Mouse (Mus musculus) brain, adult 10 weeks (tissue): ENCODE results near the gene Gm21731. TPM values are rescaled to one million over a fixed set of nuclear protein-coding genes. Genes with fewer than 3 reads are reported as not detected.

ENCODE experiments used
- polyA plus RNA-seq: library from polyadenylated mRNA; stranded (reverse); fragments of 350-450 nt; fragmentation: Illumina TruSeq; extraction: RNeasy Lipid Tissue Mini Kit (QIAGEN cat#74804); gene quantifications from one replicate; pipeline ENCODE4 v1.2.3, GENCODE M21; 2015; ENCODE audit warnings: low read depth, low replicate concordance

Gm21731 gene
- polyA plus RNA-seq, result not detected

DNA sequence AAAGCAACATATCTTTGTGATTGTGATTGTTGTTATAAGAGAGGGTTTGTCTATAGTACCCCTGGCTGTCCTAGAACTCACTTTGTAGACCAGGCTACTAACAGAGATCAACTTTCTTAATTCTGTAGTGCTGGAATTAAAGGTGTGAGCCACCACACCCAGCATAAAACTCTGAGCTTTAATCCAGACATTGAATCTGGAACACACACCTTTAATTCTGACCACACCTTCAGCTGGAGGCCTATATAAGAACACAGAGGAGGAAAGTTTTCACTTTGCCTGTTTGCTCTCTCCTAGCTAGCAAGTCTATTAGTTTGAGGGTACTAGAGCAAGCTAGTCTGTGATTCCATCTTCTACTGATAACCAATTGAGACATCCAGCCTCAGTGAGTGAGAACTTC is at the start of gene Gm21731:
Gm21731 (plus strand) TSS at position 301 of the 400 bp plus-strand sequence.

GRCm38 (mm10) chr13:120215847-120216246 is 23.1 kb upstream of the Gm21731 start, which contains the start of gene Gm21762:
TSS of gene Gm21762 (minus strand) at chr13:120215947.

DNA sequence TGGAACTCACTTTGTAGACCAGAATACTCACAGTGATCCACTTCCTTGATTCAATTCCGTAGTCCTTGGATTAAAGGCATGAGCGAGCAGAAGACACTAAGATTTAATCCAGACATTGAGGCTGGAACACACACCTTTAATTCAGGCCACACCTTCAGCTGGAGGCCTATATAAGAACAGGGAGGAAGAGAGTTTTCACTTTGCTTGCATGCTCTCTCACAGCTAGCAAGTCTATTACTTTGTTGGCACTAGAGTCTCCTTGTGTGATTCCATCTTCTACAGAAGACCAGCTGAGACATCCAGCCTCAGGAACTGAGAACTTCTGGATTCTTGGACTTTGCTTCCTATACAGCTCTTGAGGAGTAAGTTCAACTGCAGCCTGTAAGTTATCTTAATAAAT is 24.0 kb downstream of the Gm21731 start, which contains the start of gene AF067061:
AF067061 (plus strand) TSS at position 245 of the 400 bp plus-strand sequence.

Other genes starting within 250 kb of the Gm21731 start
- not detected for gene Gm36079, start 212.1 kb upstream of the Gm21731 start, polyA plus RNA-seq
- not detected for gene Gm21188, start 186.9 kb upstream of the Gm21731 start, polyA plus RNA-seq
- not detected for gene Gm20767, start 98.9 kb upstream of the Gm21731 start, polyA plus RNA-seq
- not detected for gene Gm21818, start 66.7 kb upstream of the Gm21731 start, polyA plus RNA-seq
- gene Gm21762, start 23.2 kb upstream of the Gm21731 start, polyA plus RNA-seq, result not detected
- not detected for gene AF067061, start 24.0 kb downstream of the Gm21731 start, polyA plus RNA-seq
- not detected for gene BC147527, start 61.3 kb downstream of the Gm21731 start, polyA plus RNA-seq
- gene Tcstv3, start 77.8 kb downstream of the Gm21731 start, polyA plus RNA-seq, result not detected